Mouse (Mus musculus): ENCODE results near the gene Ddx5.
A peak's percentile ranks its signal among the peaks of the same experiment; 100 is the strongest.

- TF ChIP-seq POLR2A (IDR thresholded peaks at IDR 0.05; ENCODE audit: low read depth, low read length) (no peak), ZC3H11A (IDR thresholded peaks at IDR 0.05; ENCODE audit: low read depth, low read length) (no peak), SMC3 (IDR thresholded peaks at IDR 0.05; ENCODE audit: low read depth, low read length) (no peak), CTCF (conservative IDR thresholded peaks at IDR 0.05 in 1 of 2, IDR thresholded peaks at IDR 0.05 in 1 of 2; ENCODE audit: low read depth in 2 of 2, low read length in 2 of 2) (no peak), ETS1 (conservative IDR thresholded peaks at IDR 0.05; ENCODE audit: low read depth, low read length) (no peak), SIN3A (IDR thresholded peaks at IDR 0.05; ENCODE audit: low read length) (no peak), TBP (conservative IDR thresholded peaks at IDR 0.05; ENCODE audit: low read depth, low read length) (no peak), EP300 (IDR thresholded peaks at IDR 0.05; ENCODE audit: low read length) (peak; percentile 57), TCF12 (IDR thresholded peaks at IDR 0.05; ENCODE audit: low read depth, low read length) (no peak), MAFK (IDR thresholded peaks at IDR 0.05; ENCODE audit: insufficient replicate concordance, low read length) (no peak)
Observed at GRCm38 (mm10) chr11:106766611-106767162, 22.3 kb downstream of the Ddx5 start.
